Mouse (Mus musculus): ENCODE measurements at regions not wholly inside any gene's neighbourhood (a gene's known extent, or its start where the extent isn't known, plus 50 kb on each side); places are given as distances from the start of the nearest gene placed in this dataset.

DNA sequence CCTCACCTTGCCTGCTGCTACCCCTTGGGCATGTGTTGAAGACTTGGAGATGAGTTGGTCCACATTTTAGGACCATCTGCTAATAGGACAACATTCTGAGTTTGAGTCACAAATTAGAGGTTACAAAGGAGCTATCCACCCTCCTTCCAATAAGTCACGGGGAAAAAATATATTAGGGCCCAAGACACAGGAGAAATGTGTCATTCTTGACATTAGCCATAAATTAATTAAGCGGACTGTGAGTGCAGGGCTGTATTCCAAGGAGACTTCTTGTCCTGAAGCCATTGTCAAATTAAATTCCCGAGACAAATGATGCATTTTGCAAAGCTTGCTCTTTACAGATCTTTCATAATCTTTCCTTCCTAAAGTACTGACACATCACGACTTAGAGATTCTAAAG lies 79.2 kb downstream of the 1700020N01Rik start:
- intact Hi-C loops (cut with DNase I), result no loop called here

- intact Hi-C loops (cut with DNase I), result no loop called here
Measured at GRCm38 (mm10) chr10:21672666-21673065, 79.7 kb downstream of the 1700020N01Rik start.

GRCm38 (mm10) chr10:21673831-21674230 lies 80.9 kb downstream of the 1700020N01Rik start:
- intact Hi-C loops (cut with DNase I), result no loop called here

DNA sequence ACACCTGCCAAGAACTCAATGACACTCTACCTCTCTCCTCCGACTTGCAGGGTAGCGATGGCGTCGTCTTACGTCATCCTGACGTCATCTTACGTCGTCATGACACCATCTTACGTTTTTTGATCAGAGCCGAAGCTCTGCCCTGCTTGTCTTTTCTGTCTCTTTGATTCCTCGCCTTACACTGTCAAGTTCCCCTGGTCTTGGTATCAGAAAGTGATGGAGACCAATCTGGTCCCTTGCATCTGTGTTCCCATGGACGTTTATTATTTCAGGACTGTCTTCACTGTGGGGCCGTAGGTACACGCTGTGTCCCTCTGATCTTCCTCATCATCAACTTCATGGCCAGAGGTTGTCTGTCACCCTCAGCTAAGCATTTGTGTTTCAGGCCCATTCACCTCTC lies 82.8 kb downstream of the 1700020N01Rik start:
- intact Hi-C loops (cut with DNase I), result no loop called here

DNA sequence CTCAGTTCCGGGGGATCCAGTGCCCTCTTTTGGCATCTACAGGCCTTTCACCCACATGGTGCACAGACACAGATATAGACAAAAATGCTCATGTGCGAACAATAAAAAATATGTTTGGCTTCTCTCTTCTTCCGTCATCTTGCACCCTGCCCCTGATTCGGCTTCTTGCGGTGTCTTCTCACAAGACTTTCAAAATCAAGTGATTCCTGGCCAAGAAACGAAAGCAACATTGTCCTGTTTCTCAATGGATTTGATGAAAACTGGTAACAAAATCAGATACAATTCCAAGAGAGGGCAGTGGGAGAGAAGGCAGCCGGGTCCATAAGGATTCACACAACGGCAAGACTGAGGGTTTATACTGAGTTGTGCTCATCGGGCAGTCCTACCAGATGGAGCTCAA lies 85.0 kb downstream of the 1700020N01Rik start:
- intact Hi-C loops (cut with DNase I), result no loop called here

DNA sequence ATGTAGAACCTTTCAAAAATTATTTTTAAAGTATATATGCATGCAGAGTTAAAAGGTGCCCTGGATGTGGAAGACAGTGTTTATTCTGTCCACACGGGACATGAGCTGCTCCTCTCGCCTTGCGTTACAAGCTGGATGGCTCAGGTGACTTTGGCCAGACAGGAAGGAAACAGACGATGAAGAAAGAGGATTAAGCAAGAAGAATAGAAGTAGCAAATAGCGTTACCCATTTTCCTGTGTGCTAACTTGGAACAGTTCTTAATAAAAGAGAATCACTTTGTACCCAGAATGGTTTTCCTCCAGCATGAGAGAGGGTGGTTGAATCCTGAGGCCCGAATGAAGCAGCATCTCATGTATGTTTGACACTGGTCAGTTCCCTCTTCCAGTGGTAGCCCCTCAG lies 85.4 kb downstream of the 1700020N01Rik start:
- intact Hi-C loops (cut with DNase I), result no loop called here

DNA sequence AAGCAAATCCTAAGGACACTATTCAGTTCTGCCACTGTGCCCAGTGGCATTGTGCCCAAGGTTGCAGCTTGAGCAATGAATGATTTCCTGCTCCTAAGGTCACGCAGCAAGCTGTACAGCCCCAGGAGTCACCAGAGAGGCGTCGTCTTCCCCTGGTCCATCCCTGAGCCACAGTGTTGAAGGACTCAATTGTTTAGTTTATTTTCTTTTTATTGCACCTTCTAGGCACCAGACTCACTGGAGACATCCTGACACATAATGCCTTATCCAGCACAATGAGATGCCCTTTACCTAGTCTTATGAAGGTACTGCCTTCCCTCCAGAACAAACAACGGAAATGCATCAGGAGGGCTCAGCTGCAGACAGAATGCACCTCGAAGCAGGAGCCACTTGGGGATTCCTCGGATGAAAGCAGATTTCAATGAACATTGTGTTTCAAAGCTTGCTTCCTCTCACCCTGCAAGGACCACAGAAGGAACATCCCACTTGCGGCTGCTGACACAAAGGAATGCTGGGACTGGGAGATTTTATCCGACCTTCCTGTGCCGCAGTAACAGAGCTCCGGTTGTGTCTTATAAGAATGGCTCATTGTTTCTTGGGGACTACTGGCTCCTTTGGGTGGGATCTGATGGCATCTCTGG lies 86.0 kb downstream of the 1700020N01Rik start:
- intact Hi-C loops (cut with DNase I), result no loop called here

GRCm38 (mm10) chr10:21680789-21681188 lies 87.8 kb downstream of the 1700020N01Rik start:
- intact Hi-C loops (cut with DNase I), result no loop called here

DNA sequence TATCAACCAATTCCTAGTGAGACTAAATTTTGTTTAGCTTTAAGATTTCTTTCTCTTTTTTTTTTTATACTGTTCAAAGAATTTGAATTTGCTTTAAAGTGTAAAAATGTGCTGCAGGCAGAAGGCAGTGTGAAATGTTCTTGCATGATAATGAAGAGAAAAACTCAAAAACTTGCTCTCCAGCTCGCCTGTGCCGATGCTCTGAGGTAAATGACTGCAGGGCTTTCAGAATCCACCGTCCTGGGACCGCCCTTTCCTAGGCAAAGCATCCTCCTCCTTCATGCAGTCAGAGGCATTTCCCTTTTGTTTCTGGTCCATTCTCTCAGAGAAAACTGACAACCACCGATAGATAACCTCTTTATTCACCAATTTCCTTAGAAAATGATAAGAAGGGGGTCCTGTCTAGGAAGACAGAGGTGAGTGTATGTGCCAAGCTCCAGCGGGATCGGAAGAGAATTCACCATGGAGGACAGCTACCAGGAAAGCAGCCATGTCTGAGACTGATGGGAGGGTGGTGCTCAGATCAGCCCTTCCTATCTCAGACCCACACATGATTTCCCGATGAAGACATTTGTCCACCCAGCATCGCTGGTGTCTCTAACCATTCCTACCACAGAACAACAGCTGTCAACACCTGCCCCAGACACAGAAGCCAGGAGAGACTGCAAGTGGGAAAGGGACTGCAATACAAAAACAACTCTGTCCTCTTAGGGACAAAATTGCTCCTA lies 91.5 kb downstream of the 1700020N01Rik start:
- intact Hi-C loops (cut with DNase I), result loop anchor here (5.0 kb wide), 2 partner anchors 77 to 308 kb away; no protein-coding TSS in a partner anchor

GRCm38 (mm10) chr10:21685122-21685798 lies 92.3 kb downstream of the 1700020N01Rik start:
- intact Hi-C loops (cut with DNase I), result loop anchor here (5.0 kb wide), 2 partner anchors 78 to 307 kb away; no protein-coding TSS in a partner anchor

DNA sequence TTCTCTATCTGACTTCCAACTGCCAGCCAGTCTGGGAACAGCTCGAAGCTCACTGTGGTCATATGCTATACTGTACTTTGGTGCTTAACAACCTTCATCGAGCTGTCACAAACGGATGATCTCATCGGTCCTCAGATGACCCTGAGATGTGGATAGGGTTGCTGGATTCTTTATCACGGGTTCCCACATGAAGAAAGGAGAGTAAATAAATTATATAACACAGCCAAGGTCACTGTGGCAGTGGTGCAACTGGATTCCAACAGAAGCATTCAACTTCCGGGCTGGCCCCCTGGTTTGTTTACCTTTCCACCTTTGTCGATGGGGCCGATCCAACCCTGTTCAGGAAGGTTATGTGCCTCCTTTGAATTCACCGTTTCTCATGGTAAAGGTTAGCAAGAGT lies 93.1 kb downstream of the 1700020N01Rik start:
- intact Hi-C loops (cut with DNase I), result loop anchor here (5.0 kb wide), 2 partner anchors 79 to 306 kb away; no protein-coding TSS in a partner anchor

- intact Hi-C loops (cut with DNase I), result loop anchor here (5.0 kb wide), 2 partner anchors 80 to 305 kb away; no protein-coding TSS in a partner anchor
Measured at GRCm38 (mm10) chr10:21687484-21687883, 94.5 kb downstream of the 1700020N01Rik start.

GRCm38 (mm10) chr10:21688513-21688912 lies 95.6 kb downstream of the 1700020N01Rik start:
- intact Hi-C loops (cut with DNase I), result loop anchor here (5.0 kb wide), 2 partner anchors 81 to 304 kb away; no protein-coding TSS in a partner anchor

- intact Hi-C loops (cut with DNase I), result loop anchor here (5.0 kb wide), 2 partner anchors 83 to 302 kb away; no protein-coding TSS in a partner anchor
Measured at GRCm38 (mm10) chr10:21689847-21690269, 96.9 kb downstream of the 1700020N01Rik start.

GRCm38 (mm10) chr10:21695185-21695584 lies 102.2 kb downstream of the 1700020N01Rik start:
- intact Hi-C loops (cut with DNase I), result no loop called here

DNA sequence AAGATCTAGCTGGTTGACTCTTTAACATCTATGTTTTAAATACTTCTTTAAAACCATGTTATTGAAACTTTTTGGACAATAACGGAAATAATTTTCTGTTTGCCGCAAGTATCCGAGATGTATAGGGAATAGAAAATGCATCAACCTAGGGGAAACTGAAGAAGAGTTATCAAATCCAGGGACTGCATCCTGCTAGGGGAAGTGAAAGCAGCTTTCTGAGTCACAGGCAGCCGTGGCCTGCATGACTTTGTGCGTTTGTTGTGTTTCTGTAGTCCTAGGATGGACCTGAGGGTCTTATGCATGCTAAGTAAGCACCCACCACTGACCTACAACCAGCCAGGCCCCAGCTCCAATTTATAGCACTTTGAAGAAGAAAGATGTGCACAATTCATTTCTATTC lies 103.7 kb downstream of the 1700020N01Rik start:
- intact Hi-C loops (cut with DNase I), result no loop called here

- intact Hi-C loops (cut with DNase I), result no loop called here
Measured at GRCm38 (mm10) chr10:21701580-21701979, 108.6 kb downstream of the 1700020N01Rik start.

DNA sequence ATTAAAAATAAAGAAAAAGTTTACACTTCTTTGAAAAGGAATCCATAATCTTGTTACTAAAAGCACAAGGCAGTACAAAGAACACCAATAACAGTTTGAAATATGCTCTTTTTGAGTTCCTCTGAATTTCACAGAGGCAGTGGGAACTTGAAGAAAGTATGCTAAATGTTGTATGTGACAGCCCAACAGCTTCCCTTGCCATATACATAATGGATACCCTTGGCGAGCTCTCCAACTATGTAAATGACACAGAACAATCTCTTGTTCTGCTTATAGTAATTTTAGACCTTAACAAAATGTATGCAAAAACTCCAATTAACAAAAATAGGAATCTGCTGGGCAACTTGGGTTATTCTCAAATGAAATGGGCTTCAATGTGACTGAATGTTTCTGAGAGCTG lies 109.2 kb downstream of the 1700020N01Rik start:
- intact Hi-C loops (cut with DNase I), result no loop called here

DNA sequence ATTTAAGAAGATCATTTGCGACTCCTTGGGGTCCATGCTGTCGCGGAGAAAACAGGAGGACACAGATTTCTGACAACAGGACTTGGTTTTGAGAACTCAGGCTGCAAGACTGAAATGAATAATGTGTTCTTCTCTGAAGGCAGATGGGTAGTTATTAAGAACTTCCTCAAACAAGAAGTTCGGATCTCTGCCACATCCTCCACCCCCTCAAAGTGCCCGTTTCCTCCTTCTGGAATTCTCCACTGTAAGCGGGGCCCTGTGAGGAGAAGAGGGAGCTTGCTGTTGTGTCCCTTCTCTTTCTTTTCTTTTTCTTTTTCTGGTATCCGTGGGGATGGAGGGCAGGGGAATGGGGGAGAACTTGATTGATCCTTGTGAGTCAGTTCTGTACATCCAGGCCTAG lies 118.9 kb downstream of the 1700020N01Rik start:
- intact Hi-C loops (cut with DNase I), result no loop called here

- intact Hi-C loops (cut with DNase I), result no loop called here
Measured at GRCm38 (mm10) chr10:21712828-21713227, 119.9 kb downstream of the 1700020N01Rik start.

- intact Hi-C loops (cut with DNase I), result no loop called here
Measured at GRCm38 (mm10) chr10:21715436-21715835, 122.5 kb downstream of the 1700020N01Rik start.

DNA sequence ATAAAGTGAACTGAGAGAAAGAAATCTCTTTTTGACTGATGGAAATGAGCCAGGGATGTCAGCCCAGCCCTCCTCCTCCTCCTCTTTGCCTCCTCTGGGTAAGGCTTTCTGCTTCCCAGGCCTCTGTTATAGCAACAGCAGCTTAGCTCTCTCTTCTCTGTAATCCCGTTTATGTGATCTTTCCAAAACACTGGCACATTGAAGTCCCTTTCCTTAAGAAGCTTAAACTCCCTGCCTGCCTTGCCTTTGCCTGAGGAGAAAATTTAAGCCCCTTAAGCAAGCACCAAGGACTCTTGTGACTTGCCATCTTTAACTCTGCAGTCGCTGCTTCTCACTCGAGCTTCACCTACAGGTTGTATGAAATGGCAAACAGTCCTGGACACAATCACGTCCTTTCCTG lies 125.2 kb downstream of the 1700020N01Rik start:
- intact Hi-C loops (cut with DNase I), result no loop called here
